22 mouse cellular contexts compared by ENCODE assay signal in the genomic region with DNA sequence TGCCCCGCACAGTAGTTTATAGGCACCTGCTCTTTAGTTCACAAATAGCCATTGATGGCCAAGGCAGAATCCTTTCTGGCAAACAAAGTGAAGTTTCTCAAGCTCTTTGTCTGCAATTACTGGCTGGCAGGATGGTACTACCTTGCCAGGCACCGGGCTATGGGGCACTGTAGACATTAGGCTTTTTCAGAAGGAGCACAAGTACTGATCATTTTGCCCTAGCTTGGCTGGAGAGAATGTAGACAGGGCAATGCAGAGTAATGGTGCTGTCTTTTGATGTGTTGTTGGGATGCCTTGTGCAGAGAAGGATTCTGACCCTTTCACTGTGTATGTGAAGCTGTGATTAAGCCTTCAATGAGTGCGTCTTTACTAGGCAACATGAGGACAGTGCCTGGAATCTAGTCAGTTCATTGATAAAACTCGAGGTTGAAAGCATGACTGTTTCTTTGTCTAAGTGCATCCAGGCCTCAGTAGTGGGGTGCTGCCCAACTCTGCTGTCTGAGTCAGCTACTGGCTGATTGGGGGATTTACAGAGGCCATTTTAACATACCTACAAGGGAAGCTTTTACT. TPM values are rescaled to one million over a fixed set of nuclear protein-coding genes. Genes with fewer than 3 reads are reported as not detected.
DNase-seq lines count a peak whose midpoint lies in the region; ATAC-seq lines count a peak whose summit lies in the region.
"Had no signal": no experiment of that assay in that cellular context is flagged by ENCODE, and none has a peak within 500 bp of the region (broad histone marks: within the 10 kb centered on the region; RNA-seq: fewer than 3 reads in every experiment).

No protein-coding gene starts in this region.

- H3K9ac ChIP-seq in forebrain, embryonic 12.5 days, result no peak overlapping the region
- no peak overlapping the region for H3K9ac ChIP-seq in forebrain, embryonic 16.5 days (replicated peaks; ENCODE audit: low read depth, low read length)
- no peak overlapping the region for H3K9ac ChIP-seq in hindbrain, embryonic 16.5 days (ENCODE audit: low read depth, low read length)
- H3K9ac ChIP-seq in neural tube, embryonic 12.5 days, result no peak overlapping the region
- H3K9ac ChIP-seq: embryonic facial prominence, embryonic 15.5 days; heart, embryonic 15.5 days had no signal

- H3K27ac ChIP-seq in forebrain, embryonic 12.5 days, result peak overlapping the region; percentile 50
- H3K27ac ChIP-seq in forebrain, embryonic 10.5 days, result no peak overlapping the region
- H3K27ac ChIP-seq in forebrain, embryonic 16.5 days (ENCODE audit: low read length), result no peak overlapping the region
- no peak overlapping the region for H3K27ac ChIP-seq in hindbrain, embryonic 16.5 days (ENCODE audit: low read depth, low read length)
- H3K27ac ChIP-seq in neural tube, embryonic 12.5 days, result no peak overlapping the region
- H3K27ac ChIP-seq: embryonic facial prominence, embryonic 15.5 days; heart, embryonic 15.5 days had no signal

- no peaks in the 10 kb centered on the region for H3K9me3 ChIP-seq in forebrain, embryonic 12.5 days
- H3K9me3 ChIP-seq in forebrain, embryonic 10.5 days, result no peaks in the 10 kb centered on the region
- H3K9me3 ChIP-seq in forebrain, embryonic 16.5 days (ENCODE audit: control insufficient read depth, low read length), result no peaks in the 10 kb centered on the region
- H3K9me3 ChIP-seq in hindbrain, embryonic 16.5 days (ENCODE audit: control insufficient read depth, low read length), result no peaks in the 10 kb centered on the region
- H3K9me3 ChIP-seq in neural tube, embryonic 12.5 days, result no peaks in the 10 kb centered on the region
- H3K9me3 ChIP-seq: embryonic facial prominence, embryonic 15.5 days; heart, embryonic 15.5 days had no signal

- no peak for DNase-seq in forebrain, embryonic 10.5 days (ENCODE audit: extremely low spot score, low spot score)
- no peak for DNase-seq in left cerebral cortex, postnatal 25 days (ENCODE audit: low spot score in 2 of 2)
- DNase-seq in frontal cortex, postnatal 14 days (ENCODE audit: low spot score in 2 of 2), result no peak
- DNase-seq in layer of hippocampus, adult 9-10 months (ENCODE audit: low spot score), result no peak
- DNase-seq: adrenal gland, postnatal 10 days; cerebellum, adult 18-20 months; cerebellum, postnatal 36 days; heart, adult 11 months; kidney, adult 11 months; kidney, postnatal 25 days; layer of hippocampus, postnatal 36 days; left cerebral cortex, postnatal 4 days; lung, adult 18-20 months; lung, postnatal 36 days had no signal

- no peak overlapping the region for H3K4me2 ChIP-seq in forebrain, embryonic 12.5 days
- H3K4me2 ChIP-seq in forebrain, embryonic 16.5 days (ENCODE audit: low read length), result no peak overlapping the region
- H3K4me2 ChIP-seq in hindbrain, embryonic 16.5 days (ENCODE audit: low read length), result no peak overlapping the region
- no peak overlapping the region for H3K4me2 ChIP-seq in neural tube, embryonic 12.5 days (replicated peaks)
- H3K4me2 ChIP-seq: embryonic facial prominence, embryonic 15.5 days; heart, embryonic 15.5 days had no signal

- peaks cover 16% of the 10 kb centered on the region for H3K4me1 ChIP-seq in forebrain, embryonic 12.5 days
- H3K4me1 ChIP-seq in forebrain, embryonic 10.5 days, result peaks cover 22% of the 10 kb centered on the region
- peaks cover 11% of the 10 kb centered on the region for H3K4me1 ChIP-seq in forebrain, embryonic 16.5 days (replicated peaks; ENCODE audit: control insufficient read depth, insufficient read depth, low read length)
- H3K4me1 ChIP-seq in hindbrain, embryonic 16.5 days (ENCODE audit: control insufficient read depth, insufficient read depth, low read depth, low read length), result no peaks in the 10 kb centered on the region; the same call in none of the 2 replicates
- peaks cover 8% of the 10 kb centered on the region; the same call in 1 of the 2 replicates for H3K4me1 ChIP-seq in neural tube, embryonic 12.5 days
- H3K4me1 ChIP-seq: embryonic facial prominence, embryonic 15.5 days; heart, embryonic 15.5 days had no signal

- H3K27me3 ChIP-seq in forebrain, embryonic 12.5 days, result no peaks in the 10 kb centered on the region
- H3K27me3 ChIP-seq in forebrain, embryonic 10.5 days (ENCODE audit: poor library complexity, severe bottlenecking), result no peaks in the 10 kb centered on the region
- no peaks in the 10 kb centered on the region for H3K27me3 ChIP-seq in forebrain, embryonic 16.5 days (replicated peaks; ENCODE audit: control insufficient read depth, insufficient read depth, low read length)
- H3K27me3 ChIP-seq in hindbrain, embryonic 16.5 days (replicated peaks; ENCODE audit: control insufficient read depth, insufficient read depth, low read length), result no peaks in the 10 kb centered on the region
- H3K27me3 ChIP-seq in neural tube, embryonic 12.5 days (replicated peaks), result no peaks in the 10 kb centered on the region
- H3K27me3 ChIP-seq: embryonic facial prominence, embryonic 15.5 days; heart, embryonic 15.5 days had no signal

- WGBS in forebrain, embryonic 12.5 days, result 58% methylated on average over 4 of the region's 4 CpGs
- 71% methylated on average over 4 of the region's 4 CpGs for WGBS in forebrain, embryonic 10.5 days
- WGBS in forebrain, embryonic 16.5 days, result 38% methylated on average over 4 of the region's 4 CpGs
- 45% methylated on average over 4 of the region's 4 CpGs for WGBS in hindbrain, embryonic 16.5 days
- WGBS in neural tube, embryonic 12.5 days, result 53% methylated on average over 4 of the region's 4 CpGs

- no peak overlapping the region for H3K4me3 ChIP-seq in forebrain, embryonic 12.5 days (replicated peaks)
- no peak overlapping the region for H3K4me3 ChIP-seq in forebrain, embryonic 10.5 days
- no peak overlapping the region for H3K4me3 ChIP-seq in forebrain, embryonic 16.5 days (replicated peaks; ENCODE audit: low read length)
- H3K4me3 ChIP-seq in hindbrain, embryonic 16.5 days (ENCODE audit: low read length), result no peak overlapping the region
- H3K4me3 ChIP-seq in neural tube, embryonic 12.5 days, result no peak overlapping the region
- H3K4me3 ChIP-seq: embryonic facial prominence, embryonic 15.5 days; heart, embryonic 15.5 days had no signal

- intact Hi-C loops in left cerebral cortex, postnatal 25 days (cut with DNase I), result no loop called here

- H3K36me3 ChIP-seq in forebrain, embryonic 12.5 days (replicated peaks), result no peaks in the 10 kb centered on the region
- no peaks in the 10 kb centered on the region for H3K36me3 ChIP-seq in forebrain, embryonic 10.5 days (replicated peaks)
- H3K36me3 ChIP-seq in forebrain, embryonic 16.5 days (ENCODE audit: control insufficient read depth, insufficient read depth), result no peaks in the 10 kb centered on the region
- no peaks in the 10 kb centered on the region for H3K36me3 ChIP-seq in hindbrain, embryonic 16.5 days (ENCODE audit: control insufficient read depth, insufficient read depth, low read length)
- H3K36me3 ChIP-seq in neural tube, embryonic 12.5 days, result no peaks in the 10 kb centered on the region
- H3K36me3 ChIP-seq: embryonic facial prominence, embryonic 15.5 days; heart, embryonic 15.5 days had no signal

- 0 out of 2 replicates have a peak, but pooled peaks have one; percentile 30 for ATAC-seq in forebrain, embryonic 12.5 days (ENCODE audit: low FRiP score)
- peak; percentile 55 for ATAC-seq in forebrain, embryonic 16.5 days
- ATAC-seq in hindbrain, embryonic 16.5 days, result peak; percentile 74
- peak; percentile 76 for ATAC-seq in neural tube, embryonic 12.5 days (ENCODE audit: low FRiP score, low read depth)

RNA-seq across cellular contexts. Expression of gene Slc35f1, which starts 57.8 kb away (rescaled TPM):
- 29.6 and 35.9 TPM in 2 replicates for polyA plus RNA-seq in forebrain, embryonic 12.5 days (2016; fragmentation: Nextera tagmentation; extraction: Ambion mirVana)
- polyA plus RNA-seq in forebrain, embryonic 10.5 days (2016; fragmentation: Nextera tagmentation; extraction: Ambion mirVana), result 9.9 and 11.6 TPM in 2 replicates
- polyA plus RNA-seq in forebrain, embryonic 16.5 days (2015; fragmentation: Nextera tagmentation; extraction: Ambion mirVana), result 44.9 and 46.2 TPM in 2 replicates
- polyA plus RNA-seq in hindbrain, embryonic 16.5 days (2015; fragmentation: Nextera tagmentation; extraction: Ambion mirVana), result 36.2 and 38.7 TPM in 2 replicates
- polyA plus RNA-seq in neural tube, embryonic 12.5 days (2016; fragmentation: Nextera tagmentation; extraction: Ambion mirVana), result 20.2 and 23.1 TPM in 2 replicates
- 10 to 100 TPM; 46.8 to 49.3 TPM for total RNA-seq in left cerebral cortex, postnatal 25 days (2021)
- total RNA-seq: hematopoietic stem cell, adult 5-6 weeks; liver, adult 2 months had no signal
- polyA plus RNA-seq: liver, adult 2 months had no signal
